Mouse (Mus musculus) regulatory T cell (primary cell): ENCODE measurements around the gene Cbx7.
"Not testable (repeated sequence)": the region's sequence is repeated elsewhere in the genome, so short reads cannot be mapped to it uniquely, and the experiment has no call there.

ENCODE experiments used
- in situ Hi-C: fragments of 300-600 bp; cut with MboI, MseI; formaldehyde crosslinking; loops from one replicate; pipeline ENCODE4 v1.15.1; 2025; ENCODE audit warnings: high pct_unique_total_duplicates

Cbx7 gene

DNA sequence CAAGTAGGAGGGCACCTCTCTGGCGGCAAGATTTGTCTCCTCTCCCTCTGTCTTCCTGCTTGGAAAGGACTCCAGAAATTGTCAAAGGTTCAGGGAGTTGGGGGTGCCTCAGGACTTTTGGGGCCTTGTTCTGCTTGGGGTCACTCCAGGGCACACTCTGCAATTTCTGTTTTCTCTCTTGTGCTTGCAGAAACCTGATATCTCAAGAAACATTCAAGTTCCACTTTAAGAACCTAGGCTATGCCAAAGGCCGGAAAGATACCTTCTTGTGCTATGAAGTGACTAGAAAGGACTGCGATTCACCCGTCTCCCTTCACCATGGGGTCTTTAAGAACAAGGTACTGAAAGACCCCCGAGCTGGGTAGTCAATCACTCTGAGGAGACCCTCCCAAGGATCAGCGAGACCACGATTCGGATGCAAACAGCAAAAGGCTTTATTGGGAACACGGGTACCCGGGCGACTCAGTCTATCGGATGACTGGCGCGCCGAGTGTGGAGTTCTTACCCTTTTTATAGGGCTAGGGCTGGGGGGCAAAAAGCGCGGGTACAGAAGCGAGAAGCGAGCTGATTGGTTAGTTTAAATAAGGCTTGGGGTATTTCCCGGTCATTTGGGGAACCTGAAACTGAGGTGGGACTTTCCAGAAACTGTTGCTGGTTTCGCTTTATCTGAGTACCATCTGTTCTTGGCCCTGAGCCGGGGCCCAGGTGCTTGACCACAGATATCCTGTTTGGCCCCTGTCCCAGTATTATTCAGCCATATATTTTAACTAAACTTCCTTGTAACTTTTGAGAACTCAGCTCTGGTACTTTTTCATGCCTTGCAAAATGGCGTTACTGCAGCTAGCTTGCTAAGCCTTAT is 75.5 kb downstream of the Cbx7 start:
- in situ Hi-C loops = not testable (repeated sequence)

GRCm38 (mm10) chr15:79894343-79894742 is 76.6 kb downstream of the Cbx7 start:
- in situ Hi-C loops = no loop called here

GRCm38 (mm10) chr15:79893824-79894123 is 77.1 kb downstream of the Cbx7 start:
- in situ Hi-C loops = no loop called here

DNA sequence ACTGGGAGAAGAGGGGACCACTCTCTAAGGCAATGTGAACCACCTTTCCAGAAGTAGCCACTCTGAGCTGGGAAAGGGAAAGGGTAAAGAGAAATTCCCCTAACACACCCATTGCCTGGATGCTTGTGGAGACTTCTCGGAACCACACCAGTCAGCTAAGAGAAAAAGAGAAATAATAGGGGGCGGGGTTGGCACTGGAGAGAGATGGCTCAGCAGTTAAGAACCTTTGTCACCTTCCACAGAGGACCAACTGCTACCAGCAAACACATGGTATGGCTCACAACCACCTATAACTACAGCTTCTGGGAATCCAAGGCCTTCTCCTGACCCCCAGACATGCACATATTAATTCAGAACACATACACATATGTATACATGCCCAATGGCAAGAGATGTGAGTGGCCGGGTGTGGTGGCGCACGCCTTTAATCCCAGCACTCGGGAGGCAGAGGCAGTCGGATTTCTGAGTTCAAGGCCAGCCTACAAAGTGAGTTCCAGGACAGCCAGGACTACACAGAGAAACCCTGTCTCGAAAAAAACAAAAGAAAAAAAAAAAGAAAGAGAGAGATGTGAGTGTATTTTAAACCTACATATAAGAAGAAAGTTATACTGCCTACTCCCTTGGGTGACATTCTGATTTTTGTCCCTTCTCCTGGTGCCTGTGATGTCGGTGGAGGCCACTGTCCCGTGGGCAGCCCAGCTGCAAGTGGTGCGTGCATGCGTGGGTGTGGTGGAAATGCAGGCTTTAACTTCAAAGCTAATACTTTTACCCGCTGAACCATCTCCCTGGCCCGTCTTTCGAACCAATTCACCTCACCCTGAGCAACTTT is 77.7 kb downstream of the Cbx7 start:
- in situ Hi-C loops = no loop called here

DNA sequence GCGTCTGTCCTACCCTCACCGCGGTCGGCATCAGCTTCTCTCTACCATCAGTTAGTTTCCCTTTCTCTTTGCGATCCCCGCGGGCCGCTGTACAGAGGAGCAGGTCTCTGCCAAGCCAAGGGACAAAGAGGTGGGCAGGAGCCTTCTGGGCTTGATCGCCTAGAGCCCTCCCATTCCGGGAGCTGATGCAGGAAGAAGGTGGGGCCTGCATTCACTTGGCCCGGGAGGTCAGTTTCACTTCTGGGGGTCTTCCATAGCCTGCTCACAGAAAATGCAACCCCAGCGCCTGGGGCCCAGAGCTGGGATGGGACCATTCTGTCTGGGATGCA is 78.7 kb downstream of the Cbx7 start:
- in situ Hi-C loops = no loop called here

- in situ Hi-C loops = no loop called here
These were observed 79.3 kb downstream of the Cbx7 start, which contains the start of gene Apobec3 for GRCm38 (mm10) chr15:79891436-79892212. TSS of gene Apobec3 (plus strand) at chr15:79891659.

GRCm38 (mm10) chr15:79884820-79885219 is 86.1 kb downstream of the Cbx7 start:
- in situ Hi-C loops = loop anchor here (5.0 kb wide), 1 partner anchor 53 kb away; the partner anchor contains the start of genes Cbx6 and Npcd

- in situ Hi-C loops = loop anchor here (5.0 kb wide), 1 partner anchor 51 kb away; the partner anchor contains the start of genes Cbx6 and Npcd
These were observed 87.5 kb downstream of the Cbx7 start for GRCm38 (mm10) chr15:79883352-79883822.

DNA sequence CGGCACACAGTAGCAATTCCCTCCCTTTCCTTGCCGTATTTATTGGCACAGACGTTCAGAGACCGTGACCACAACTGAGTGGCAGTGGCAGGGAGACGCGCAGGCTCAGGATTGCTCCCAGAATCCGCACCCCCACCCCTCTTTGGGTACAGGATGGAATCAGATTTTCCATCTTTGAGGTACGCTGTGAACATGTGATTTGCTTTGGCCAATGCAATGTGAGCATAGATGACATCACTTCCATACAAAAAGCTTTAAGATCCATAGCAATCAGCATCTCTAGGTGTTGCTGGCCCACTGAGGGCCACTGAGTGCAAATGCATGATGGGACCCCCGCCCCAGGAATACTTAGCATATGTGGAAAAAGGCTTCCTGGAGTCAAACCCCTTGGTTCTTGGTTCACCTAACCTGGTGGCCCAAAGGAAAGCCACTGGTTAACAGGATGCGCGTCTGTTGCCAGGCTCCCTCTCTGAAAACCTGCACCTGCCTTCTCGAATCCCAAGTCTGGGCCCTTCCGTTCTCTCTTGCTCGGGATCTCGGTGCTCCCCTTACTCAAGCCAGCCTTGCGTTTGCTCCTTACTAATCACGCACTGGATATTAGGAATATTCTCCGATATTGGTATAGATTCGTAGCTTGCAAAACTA is 88.2 kb downstream of the Cbx7 start:
- in situ Hi-C loops = loop anchor here (5.0 kb wide), 1 partner anchor 50 kb away; the partner anchor contains the start of genes Cbx6 and Npcd

- in situ Hi-C loops = loop anchor here (5.0 kb wide), 1 partner anchor 48 kb away; the partner anchor contains the start of genes Cbx6 and Npcd
These were observed 90.4 kb downstream of the Cbx7 start for GRCm38 (mm10) chr15:79880477-79880876.

- in situ Hi-C loops = no loop called here
These were observed 91.6 kb downstream of the Cbx7 start for GRCm38 (mm10) chr15:79879319-79879718.

DNA sequence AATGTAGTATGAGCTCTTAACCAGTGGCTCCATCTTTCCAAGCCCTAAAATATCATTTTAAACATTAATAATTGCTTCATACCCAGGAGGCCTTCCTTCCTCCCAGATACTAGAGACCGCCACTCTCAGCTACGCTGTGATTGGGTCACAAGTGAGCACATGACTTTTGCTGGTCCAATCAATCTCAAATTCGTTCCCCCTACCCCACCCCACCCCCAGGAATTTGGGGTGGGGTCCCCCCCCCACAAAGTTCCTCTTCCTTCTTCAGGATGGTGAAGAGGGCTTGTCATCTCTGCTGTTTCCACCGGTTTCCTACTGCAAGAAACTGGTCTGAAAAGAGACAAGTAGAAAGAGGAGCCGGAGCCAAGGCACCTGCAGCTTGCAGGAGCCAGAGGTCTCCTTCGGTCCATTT is 92.2 kb downstream of the Cbx7 start:
- in situ Hi-C loops = no loop called here

- in situ Hi-C loops = no loop called here
These were observed 95.5 kb downstream of the Cbx7 start for GRCm38 (mm10) chr15:79875261-79875995.

DNA sequence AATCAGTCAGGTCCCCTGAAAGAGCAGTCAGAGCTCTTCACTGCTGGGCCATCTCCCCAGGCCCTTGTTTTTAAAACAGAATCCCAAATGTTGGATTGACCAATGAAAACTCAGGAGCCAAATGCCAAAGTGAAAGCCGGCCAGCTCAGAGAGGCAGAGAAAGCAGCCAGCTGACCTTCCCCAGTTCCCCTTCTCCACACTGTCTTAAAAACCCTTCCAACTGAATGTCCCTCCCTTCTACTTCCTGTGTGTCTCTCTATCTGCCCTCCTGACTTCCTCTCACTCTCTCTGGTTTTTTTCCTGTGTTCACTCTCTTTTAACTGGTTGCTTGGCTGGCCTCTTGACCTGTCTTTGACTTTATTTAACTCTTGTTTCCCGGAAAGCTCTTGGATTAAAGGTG is 96.9 kb downstream of the Cbx7 start:
- in situ Hi-C loops = no loop called here

- in situ Hi-C loops = no loop called here
These were observed 97.4 kb downstream of the Cbx7 start for GRCm38 (mm10) chr15:79873545-79873944.

- in situ Hi-C loops = no loop called here
These were observed 103.5 kb downstream of the Cbx7 start for GRCm38 (mm10) chr15:79867260-79868002.
